Mouse (Mus musculus) embryonic facial prominence, embryonic 14.5 days (tissue): ENCODE measurements around the gene Gm36028. TPM values are rescaled to one million over a fixed set of nuclear protein-coding genes. Genes with fewer than 3 reads are reported as not detected.

Source experiments
- ATAC-seq: fragments of 200-750 bp; cut with Nextera tagmentation; 2 replicates; pipeline ENCODE4 v1.8.0; 2017; ENCODE audit warnings: low read depth, moderate number of reproducible peaks, moderate TSS enrichment
- DNase-seq: peaks from one replicate; pipeline ENCODE4 v3.0.0-alpha.2; 2015; ENCODE audit warnings: low spot score
- H3K27ac ChIP-seq: fragments of 300-500 bp; sonication (generic); replicated peaks from 2 replicates; pipeline ENCODE4 v1.5.1; 2014; ENCODE audit warnings: low read depth, mild to moderate bottlenecking, low read length, moderate library complexity
- H3K27me3 ChIP-seq: fragments of 300-500 bp; sonication (generic); replicated peaks from 2 replicates; pipeline ENCODE4 v1.6.1; 2014; ENCODE audit warnings: low read length; ENCODE audit not compliant: control insufficient read depth, insufficient read depth
- H3K36me3 ChIP-seq: fragments of 300-500 bp; sonication (generic); 2 replicates; pipeline ENCODE4 v1.6.1; 2014; ENCODE audit warnings: low read length, mixed read lengths; ENCODE audit not compliant: control insufficient read depth, insufficient read depth
- H3K4me1 ChIP-seq: fragments of 300-500 bp; sonication (generic); 2 replicates; pipeline ENCODE4 v1.6.1; 2014; ENCODE audit warnings: antibody characterized with exemption, low read length; ENCODE audit not compliant: control insufficient read depth, insufficient read depth
- H3K4me2 ChIP-seq: fragments of 300-500 bp; sonication (generic); 2 replicates; pipeline ENCODE4 v1.6.1; 2014; ENCODE audit warnings: low read depth, mild to moderate bottlenecking, low read length, moderate library complexity, mixed read lengths
- H3K4me3 ChIP-seq: fragments of 300-500 bp; sonication (generic); 2 replicates; pipeline ENCODE4 v1.5.1; 2014; ENCODE audit warnings: low read depth, mild to moderate bottlenecking, low read length
- H3K9ac ChIP-seq: fragments of 300-500 bp; sonication (generic); 2 replicates; pipeline ENCODE4 v1.6.1; 2014; ENCODE audit warnings: low read depth, mild to moderate bottlenecking, low read length, moderate library complexity, mixed read lengths
- H3K9me3 ChIP-seq: fragments of 300-500 bp; sonication (generic); 2 replicates; pipeline ENCODE4 v1.6.1; 2016; ENCODE audit warnings: low read length; ENCODE audit not compliant: control insufficient read depth
- WGBS: fragments of 180-500 bp; shearing (Covaris S2); extraction: QIAGEN DNeasy Blood & Tissue Kit; methylation state at CpG from one replicate; pipeline ENCODE4 v1.1.7; 2014; 5-methylcytosine and 5-hydroxymethylcytosine counted together
- polyA plus RNA-seq: library from polyadenylated mRNA; unstranded; fragments of >200 nt; fragmentation: Nextera tagmentation; extraction: Ambion mirVana; gene quantifications from 2 replicates; pipeline ENCODE4 v1.2.1, GENCODE M21; 2014

The Gm36028 gene
- polyA plus RNA-seq, 1 experiment from 2014 or later = not detected

- Histone ChIP-seq H3K4me2 (no peak overlapping the region), H3K36me3 (peaks cover 97% of the 10 kb centered on the region), H3K27ac (no peak overlapping the region), H3K4me3 (no peak overlapping the region), H3K9me3 (no peaks in the 10 kb centered on the region), H3K9ac (no peak overlapping the region), H3K27me3 (no peaks in the 10 kb centered on the region), H3K4me1 (no peaks in the 10 kb centered on the region)
- ATAC-seq (no peak), DNase-seq (no peak)
- 73% methylated on average over 7 of the region's 7 CpGs for WGBS
Observed at GRCm38 (mm10) chr16:37831041-37831440, 29.9 kb downstream of the Gm36028 start.

DNA sequence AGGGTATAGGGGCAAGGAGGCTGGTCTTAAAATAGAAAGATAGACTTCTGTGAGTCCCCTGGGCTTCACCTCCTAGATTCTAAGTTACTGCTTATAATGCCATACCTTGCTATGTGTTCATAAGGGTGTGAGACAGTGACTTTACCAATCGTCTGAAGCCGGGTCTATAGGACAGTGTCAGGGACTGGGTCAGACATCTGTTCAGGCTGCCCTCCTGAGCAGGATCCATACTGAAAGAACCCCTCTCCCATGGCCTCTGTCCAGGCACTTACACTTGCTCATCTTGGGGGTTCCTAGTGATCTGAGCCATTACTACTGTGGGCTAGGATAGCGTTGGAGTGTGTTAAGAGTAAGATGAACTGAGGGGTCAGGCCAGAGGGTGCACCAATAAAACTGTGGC is 34.7 kb downstream of the Gm36028 start:
- Histone ChIP-seq H3K4me3 (no peak overlapping the region), H3K27ac (no peak overlapping the region), H3K36me3 (peaks cover 98% of the 10 kb centered on the region), H3K9ac (no peak overlapping the region), H3K4me1 (no peaks in the 10 kb centered on the region), H3K9me3 (no peaks in the 10 kb centered on the region), H3K27me3 (no peaks in the 10 kb centered on the region), H3K4me2 (no peak overlapping the region)
- 96% methylated on average over 3 of the region's 3 CpGs for WGBS
- no peak for ATAC-seq
- no peak for DNase-seq

DNA sequence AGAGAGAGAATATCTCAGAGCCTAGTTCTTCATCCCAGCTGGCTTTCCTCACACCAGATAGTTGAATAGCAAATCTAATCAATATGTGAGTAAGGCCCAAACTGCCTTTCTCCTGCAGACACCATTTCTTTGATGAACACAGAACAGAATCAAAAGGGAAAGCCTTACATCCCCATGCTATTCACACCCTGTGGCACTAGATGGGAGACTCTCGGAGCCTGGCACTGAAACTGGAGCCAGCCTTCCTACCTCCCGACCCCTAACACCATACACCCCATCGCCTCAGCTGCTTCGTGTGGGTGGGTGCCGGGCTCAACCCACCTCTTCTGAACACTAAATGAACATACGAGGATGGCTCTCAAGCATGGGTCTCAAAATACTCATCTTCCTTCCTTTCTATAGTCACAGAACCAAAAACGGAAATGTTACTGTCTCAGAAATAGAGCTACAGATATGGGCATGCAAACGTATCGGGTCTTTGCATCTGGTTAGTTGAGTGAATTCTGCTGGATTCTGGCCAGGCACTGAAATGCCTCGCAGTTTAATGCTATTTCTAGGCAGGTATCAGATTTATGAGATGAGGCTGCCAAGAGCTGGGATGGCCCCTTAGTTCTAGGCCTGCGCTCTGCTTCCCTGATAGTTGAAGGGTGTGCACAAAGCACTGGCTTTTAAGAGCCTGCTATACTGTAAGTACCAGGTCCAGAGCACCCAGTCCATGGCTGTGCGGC is 36.0 kb downstream of the Gm36028 start:
- no peak for ATAC-seq
- Histone ChIP-seq H3K4me1 (no peaks in the 10 kb centered on the region), H3K36me3 (peaks cover 98% of the 10 kb centered on the region), H3K27ac (no peak overlapping the region), H3K4me2 (no peak overlapping the region), H3K9ac (no peak overlapping the region), H3K9me3 (no peaks in the 10 kb centered on the region), H3K27me3 (no peaks in the 10 kb centered on the region), H3K4me3 (no peak overlapping the region)
- 88% methylated on average over 12 of the region's 12 CpGs for WGBS
- DNase-seq = peak; percentile 30

GRCm38 (mm10) chr16:37823949-37824348 is 37.0 kb downstream of the Gm36028 start:
- H3K9me3 ChIP-seq = no peaks in the 10 kb centered on the region
- H3K36me3 ChIP-seq = peaks cover 96% of the 10 kb centered on the region

GRCm38 (mm10) chr16:37817986-37818385 is 43.0 kb downstream of the Gm36028 start:
- no peaks in the 10 kb centered on the region for H3K9me3 ChIP-seq
- no peak overlapping the region for H3K4me2 ChIP-seq
- H3K9ac ChIP-seq = no peak overlapping the region
- no peaks in the 10 kb centered on the region for H3K27me3 ChIP-seq
- WGBS = 92% methylated on average over 4 of the region's 4 CpGs
- DNase-seq = no peak
- no peak overlapping the region for H3K27ac ChIP-seq
- peaks cover 74% of the 10 kb centered on the region for H3K36me3 ChIP-seq
- no peak for ATAC-seq
- H3K4me1 ChIP-seq = peaks cover 16% of the 10 kb centered on the region
- no peak overlapping the region for H3K4me3 ChIP-seq

More at GRCm38 (mm10) chr16:37823949-37824348, 37.0 kb downstream of the Gm36028 start:
- no peaks in the 10 kb centered on the region for H3K27me3 ChIP-seq
- peak; percentile 22 for DNase-seq
- WGBS = 76% methylated on average over 5 of the region's 5 CpGs
- H3K4me2 ChIP-seq = no peak overlapping the region
- H3K4me1 ChIP-seq = no peaks in the 10 kb centered on the region
- no peak overlapping the region for H3K9ac ChIP-seq
- no peak overlapping the region for H3K27ac ChIP-seq
- ATAC-seq = no peak
- no peak overlapping the region for H3K4me3 ChIP-seq

DNA sequence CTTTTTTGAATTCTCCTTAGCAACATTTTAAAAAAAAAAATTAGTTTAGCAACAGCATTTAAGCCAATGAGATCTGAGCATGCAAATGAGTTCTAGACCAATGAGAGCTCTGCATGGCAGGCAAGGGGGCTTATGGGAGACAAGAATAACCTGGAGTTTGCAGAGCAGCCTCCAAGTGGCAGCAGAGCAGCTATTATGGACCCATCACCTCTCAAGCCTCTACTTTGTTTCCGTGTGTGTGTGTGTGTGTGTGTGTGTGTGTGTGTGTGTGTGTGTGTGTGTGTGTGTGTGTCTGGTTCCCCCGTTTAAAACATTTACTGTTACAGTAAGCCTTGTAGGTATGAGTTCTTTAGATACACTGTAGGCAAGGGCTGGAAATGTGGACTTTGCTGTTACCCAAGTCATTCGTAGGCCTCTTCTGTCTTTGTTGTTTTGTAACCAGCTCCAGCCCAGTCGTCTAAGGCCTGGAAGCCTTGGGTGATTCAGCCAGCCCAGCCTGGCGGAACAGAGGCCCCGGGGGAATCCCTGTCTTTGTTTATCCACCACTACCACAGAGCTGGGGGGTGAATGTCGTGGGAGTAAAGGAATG is 46.5 kb downstream of the Gm36028 start:
- H3K9me3 ChIP-seq = no peaks in the 10 kb centered on the region
- peak overlapping the region; percentile 25; the same call in 1 of the 2 replicates for H3K9ac ChIP-seq
- DNase-seq = peak; percentile 96
- WGBS = 12% methylated on average over 7 of the region's 7 CpGs
- peak overlapping the region; percentile 86 for H3K27ac ChIP-seq
- H3K4me2 ChIP-seq = 0 out of 2 replicates have a peak overlapping the region, but pooled peaks have one; percentile 14
- peak; percentile 97 for ATAC-seq
- H3K27me3 ChIP-seq = no peaks in the 10 kb centered on the region
- H3K4me3 ChIP-seq = no peak overlapping the region
- peaks cover 30% of the 10 kb centered on the region for H3K4me1 ChIP-seq
- H3K36me3 ChIP-seq = peaks cover 54% of the 10 kb centered on the region

DNA sequence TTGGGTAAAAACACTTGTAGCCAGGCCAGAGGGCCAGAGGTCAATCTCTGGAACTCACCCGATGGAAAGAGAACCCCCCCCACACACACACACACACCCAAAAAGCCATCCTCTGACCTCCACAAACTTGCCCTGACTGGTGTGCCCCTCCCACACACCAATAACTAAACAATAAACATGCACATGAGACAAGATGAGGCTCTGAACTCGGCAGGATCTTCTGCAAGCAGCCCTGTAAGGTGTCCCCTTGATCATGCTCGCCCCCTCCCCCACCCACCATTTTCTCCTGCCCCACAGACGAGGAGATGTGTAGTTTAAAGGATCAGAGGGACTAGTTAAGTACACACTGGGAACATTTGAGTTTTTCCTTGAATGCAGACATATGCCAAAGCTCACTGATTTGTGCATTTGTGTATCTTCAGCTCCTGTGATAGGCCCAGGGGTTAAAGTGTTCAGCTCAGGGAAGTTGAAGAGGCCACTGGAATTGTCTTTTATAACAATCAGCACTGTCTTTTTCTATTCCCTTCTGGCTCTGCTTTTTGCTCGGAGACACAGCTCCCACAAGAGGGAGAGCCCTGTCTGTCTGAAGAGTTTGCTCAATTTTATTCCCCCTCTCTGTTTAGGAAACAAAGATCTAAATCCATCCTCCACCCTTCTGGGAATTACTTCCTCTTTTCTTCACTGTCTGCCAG is 47.1 kb downstream of the Gm36028 start:
- Histone ChIP-seq H3K4me2 (0 out of 2 replicates have a peak overlapping the region, but pooled peaks have one; percentile 14), H3K9me3 (no peaks in the 10 kb centered on the region), H3K36me3 (peaks cover 48% of the 10 kb centered on the region), H3K4me3 (no peak overlapping the region), H3K4me1 (peaks cover 37% of the 10 kb centered on the region), H3K9ac (no peak overlapping the region), H3K27me3 (no peaks in the 10 kb centered on the region), H3K27ac (peak overlapping the region; percentile 87)
- 36% methylated on average over 5 of the region's 5 CpGs for WGBS
- DNase-seq = no peak
- 0 out of 2 replicates have a peak, but pooled peaks have one; percentile 2 for ATAC-seq

- Histone ChIP-seq H3K4me3 (no peak overlapping the region), H3K9me3 (no peaks in the 10 kb centered on the region), H3K27ac (peak overlapping the region; percentile 39; the same call in 1 of the 2 replicates), H3K27me3 (no peaks in the 10 kb centered on the region), H3K9ac (no peak overlapping the region), H3K4me2 (no peak overlapping the region), H3K36me3 (peaks cover 39% of the 10 kb centered on the region), H3K4me1 (peaks cover 48% of the 10 kb centered on the region)
- ATAC-seq (no peak), DNase-seq (peak; percentile 61)
- 53% methylated on average over 9 of the region's 9 CpGs for WGBS
Observed at GRCm38 (mm10) chr16:37812474-37812886, 48.5 kb downstream of the Gm36028 start.
